In the genomic region with DNA sequence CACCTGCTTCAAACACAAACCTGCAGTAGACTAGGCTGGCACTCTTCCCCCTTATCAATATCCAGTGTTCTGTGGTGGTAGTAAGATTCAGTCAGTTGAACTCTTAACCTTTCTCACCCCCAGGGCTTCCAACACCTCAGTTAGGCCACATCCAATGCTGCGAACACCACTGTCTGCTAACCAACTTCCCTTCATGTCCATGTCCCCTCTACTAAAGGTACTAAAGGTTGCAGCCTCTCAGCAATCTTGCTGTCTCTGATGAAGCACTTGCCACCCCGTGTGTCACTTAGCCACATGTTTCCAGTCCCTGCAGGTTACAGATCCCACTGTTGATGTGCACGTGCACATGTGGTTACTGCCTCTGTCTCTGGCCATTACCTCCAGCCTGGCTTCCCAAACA, we compare ENCODE assay signal across 28 mouse cellular contexts. TPM values are rescaled to one million over a fixed set of nuclear protein-coding genes. Genes with fewer than 3 reads are reported as not detected.
DNase-seq lines count a peak whose midpoint lies in the region; TF ChIP-seq lines count a peak whose summit lies in the region.
"Had no signal": no experiment of that assay in that cellular context is flagged by ENCODE, and none has a peak within 500 bp of the region (broad histone marks: within the 10 kb centered on the region; RNA-seq: fewer than 3 reads in every experiment).

No protein-coding gene starts in this region.

- peak overlapping the region; percentile 40 for H3K4me2 ChIP-seq in myocyte (ENCODE audit: low read depth)
- H3K4me2 ChIP-seq: embryonic facial prominence, embryonic 13.5 days; forebrain, embryonic 12.5 days; forebrain, embryonic 15.5 days; heart, embryonic 11.5 days; hindbrain, embryonic 12.5 days; hindbrain, embryonic 15.5 days had no signal

- peak overlapping the region; percentile 47 for H3K27ac ChIP-seq in spleen, adult 2 months (ENCODE audit: insufficient read depth, low read length)
- H3K27ac ChIP-seq: embryonic facial prominence, embryonic 10.5 days; embryonic facial prominence, embryonic 13.5 days; forebrain, embryonic 12.5 days; forebrain, embryonic 15.5 days; hindbrain, embryonic 12.5 days; hindbrain, embryonic 15.5 days had no signal

- H3K36me3 ChIP-seq in spleen, adult 2 months (ENCODE audit: control insufficient read depth, insufficient read depth, low read length), result no peaks in the 10 kb centered on the region
- H3K36me3 ChIP-seq in myocyte (ENCODE audit: control insufficient read depth, insufficient read depth), result no peaks in the 10 kb centered on the region
- H3K36me3 ChIP-seq: embryonic facial prominence, embryonic 10.5 days; embryonic facial prominence, embryonic 13.5 days; forebrain, embryonic 12.5 days; forebrain, embryonic 15.5 days; G1E; hindbrain, embryonic 12.5 days; hindbrain, embryonic 15.5 days had no signal

- TF ChIP-seq POLR2A in spleen, adult 2 months (IDR thresholded peaks at IDR 0.05; ENCODE audit: low read depth, low read length), result no peak
- TF ChIP-seq POLR2A in myocyte (IDR thresholded peaks at IDR 0.05; ENCODE audit: insufficient read length, low read depth), result no peak

- peaks cover 8% of the 10 kb centered on the region; the same call in 1 of the 2 replicates for H3K4me1 ChIP-seq in spleen, adult 2 months (ENCODE audit: control insufficient read depth, insufficient read depth, insufficient read length)
- H3K4me1 ChIP-seq: embryonic facial prominence, embryonic 10.5 days; forebrain, embryonic 12.5 days; forebrain, embryonic 15.5 days; hindbrain, embryonic 12.5 days; hindbrain, embryonic 15.5 days had no signal

- TF ChIP-seq CTCF in spleen, adult 2 months (IDR thresholded peaks at IDR 0.05; ENCODE audit: extremely low read depth, insufficient read depth, insufficient read length, insufficient replicate concordance), result no peak

- no peak overlapping the region for H3K4me3 ChIP-seq in spleen, adult 2 months (ENCODE audit: extremely low read depth, insufficient read depth, insufficient read length)
- no peak overlapping the region for H3K4me3 ChIP-seq in myocyte
- H3K4me3 ChIP-seq: embryonic facial prominence, embryonic 10.5 days; embryonic facial prominence, embryonic 13.5 days; erythroblast, embryonic 14.5 days; forebrain, embryonic 12.5 days; forebrain, embryonic 15.5 days; hindbrain, embryonic 12.5 days; hindbrain, embryonic 15.5 days had no signal

- no peak overlapping the region for H3ac ChIP-seq in myocyte (ENCODE audit: control insufficient read depth, insufficient read length)

- 54% methylated on average over 3 of the region's 3 CpGs for WGBS in spleen, adult 2 months

- H3K27me3 ChIP-seq in spleen, adult 2 months (ENCODE audit: control insufficient read depth, insufficient read depth, low read length), result no peaks in the 10 kb centered on the region
- no peaks in the 10 kb centered on the region for H3K27me3 ChIP-seq in myocyte (ENCODE audit: control insufficient read depth, insufficient read depth, insufficient read length)
- H3K27me3 ChIP-seq: CH12.LX; embryonic facial prominence, embryonic 13.5 days; forebrain, embryonic 12.5 days; forebrain, embryonic 15.5 days; hindbrain, embryonic 12.5 days; hindbrain, embryonic 15.5 days had no signal

- no peak for DNase-seq in spleen, adult 2 months (ENCODE audit: low read depth in 1 of 2, low spot score in 2 of 2)
- DNase-seq in spleen, postnatal 36 days (ENCODE audit: low spot score in 2 of 2), result no peak
- peak; percentile 58 for DNase-seq in thymus, postnatal 14 days
- DNase-seq in thymus, postnatal 4 days, result peak; percentile 56
- DNase-seq in left cerebral cortex, adult 11 months (ENCODE audit: low spot score), result no peak
- no peak for DNase-seq in layer of hippocampus, adult 9-10 months (ENCODE audit: low spot score)
- no peak for DNase-seq in cerebellum, adult 8-10 months
- DNase-seq: adrenal gland, postnatal 10 days; adrenal gland, postnatal 36 days; cerebellum, adult 11 months; cerebellum, adult 2 months; cerebellum, postnatal 10 days; cerebellum, postnatal 36 days; embryo, embryonic 11 days; gastrocnemius, postnatal 10 days; heart, adult 11 months had no signal

- H3K79me2 ChIP-seq in myocyte (ENCODE audit: control insufficient read depth, insufficient read depth), result no peaks in the 10 kb centered on the region

TF ChIP-seq in myocyte, 11 proteins besides CTCF, POLR2A, EP300 and RAD21:
- TF ChIP-seq REST (IDR thresholded peaks at IDR 0.05; ENCODE audit: insufficient read depth, insufficient read length) (no peak), TCF12 (IDR thresholded peaks at IDR 0.05; ENCODE audit: insufficient read depth, poor library complexity, severe bottlenecking) (no peak), MYOG (IDR thresholded peaks at IDR 0.05; ENCODE audit: control insufficient read depth in 1 of 3, insufficient read depth in 1 of 3, insufficient read length in 2 of 3, low read depth in 2 of 3) (no peak)

RNA-seq across cellular contexts. Expression of gene Cxcr6, which starts 42.5 kb away (rescaled TPM):
- 4.2 and 5.2 TPM in 2 replicates for polyA plus RNA-seq in spleen, adult 2 months (2012; rRNA removed)
- 0.52 TPM for polyA plus RNA-seq in myocyte (2012; fragmentation: generic; extraction: Trizol)
- polyA plus RNA-seq: cortical plate, adult 2 months; erythroblast, embryonic 14.5 days; G1E had no signal

RNA-seq across cellular contexts. Expression of gene Lztfl1, which starts 46.3 kb away (rescaled TPM):
- 1.00 and 1.4 TPM in 2 replicates for polyA plus RNA-seq in spleen, adult 2 months (2012; rRNA removed)
- 7.4 TPM for polyA plus RNA-seq in myocyte (2012; fragmentation: generic; extraction: Trizol)

Comparison
In these comparisons a context has a peak if more than half of its experiments do, and no peak if none do; other contexts are left out.
1. DNase-seq: peak in thymus, postnatal 14 days (single experiment) and thymus, postnatal 4 days (single experiment); none in spleen, adult 2 months (0 of 2), spleen, postnatal 36 days (0 of 2), left cerebral cortex, adult 11 months (single experiment), layer of hippocampus, adult 9-10 months (single experiment) and cerebellum, adult 8-10 months (single experiment).